Mouse (Mus musculus) spleen, adult 12 weeks (tissue): ENCODE data around the gene Hao2.

ENCODE experiments used
- DNase-seq: peaks from one replicate; pipeline ENCODE4 v3.0.0; 2022; ENCODE audit warnings: low spot score

Hao2 gene

DNA sequence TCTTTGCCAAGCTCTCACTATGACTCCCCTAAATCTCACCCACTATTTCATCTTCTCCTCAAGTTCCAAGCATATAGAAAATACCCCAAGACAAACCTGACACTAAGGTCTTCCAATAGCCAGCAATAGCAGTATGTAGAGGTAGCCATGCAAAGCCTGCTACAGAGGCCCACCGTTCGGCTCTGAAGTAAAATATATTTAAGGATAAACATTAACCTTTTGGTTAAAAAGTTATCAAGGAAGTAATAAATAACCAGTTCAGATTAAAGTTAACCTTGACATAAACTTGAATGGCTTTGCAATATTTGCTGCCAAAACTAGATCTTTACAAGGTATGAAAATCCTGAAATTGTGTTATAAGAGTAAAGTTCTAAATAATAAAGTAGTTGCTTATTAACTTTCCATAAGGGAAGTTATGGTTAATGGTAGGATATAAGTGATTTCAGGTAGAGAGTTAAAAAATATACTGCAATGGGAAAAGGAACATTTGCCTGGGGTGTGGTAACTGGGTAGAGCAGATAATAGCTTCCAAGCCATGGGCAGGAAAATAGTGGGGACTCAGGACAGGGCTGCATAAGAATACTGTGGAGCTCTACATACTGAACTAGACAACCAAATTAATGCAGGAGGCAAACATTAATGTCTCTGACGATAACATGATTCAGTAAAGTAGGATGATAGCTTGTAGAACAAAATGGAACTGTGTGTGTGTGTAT, at the start of gene Hao2:
Gene Hao2 (minus strand): TSS at position 183 of the 716 bp plus-strand sequence.
- no peak for DNase-seq

- no peak for DNase-seq
Measured at GRCm38 (mm10) chr3:98941601-98942000, 48.6 kb upstream of the Hao2 start.

DNA sequence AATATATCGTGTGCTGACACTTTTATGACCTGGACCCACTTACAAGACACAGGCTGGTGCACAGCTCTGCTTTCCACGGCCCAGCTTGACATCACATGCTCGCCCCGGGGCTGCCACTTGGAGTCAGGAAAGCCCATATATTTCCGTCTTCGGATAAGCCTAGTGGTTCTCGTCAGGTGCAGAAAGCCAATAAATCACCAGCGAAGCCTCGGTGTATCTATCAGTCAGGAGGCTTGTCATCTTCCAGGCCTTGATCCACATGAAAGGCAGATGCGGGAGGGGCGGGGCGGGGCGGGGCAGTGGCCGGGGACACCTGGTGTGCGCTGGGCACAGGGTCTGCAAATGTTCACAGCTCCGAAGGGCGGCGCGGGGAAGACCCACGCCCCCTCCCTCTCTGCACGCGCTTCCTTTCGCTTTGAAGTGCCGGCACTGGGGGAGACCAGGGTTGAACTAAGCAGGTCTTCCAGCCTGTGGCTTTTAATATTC, 48.1 kb upstream of the Hao2 start:
- DNase-seq: no peak

GRCm38 (mm10) chr3:98940225-98940624, 47.2 kb upstream of the Hao2 start:
- no peak for DNase-seq

- DNase-seq: no peak
Measured at GRCm38 (mm10) chr3:98936446-98936845, 43.4 kb upstream of the Hao2 start.

DNA sequence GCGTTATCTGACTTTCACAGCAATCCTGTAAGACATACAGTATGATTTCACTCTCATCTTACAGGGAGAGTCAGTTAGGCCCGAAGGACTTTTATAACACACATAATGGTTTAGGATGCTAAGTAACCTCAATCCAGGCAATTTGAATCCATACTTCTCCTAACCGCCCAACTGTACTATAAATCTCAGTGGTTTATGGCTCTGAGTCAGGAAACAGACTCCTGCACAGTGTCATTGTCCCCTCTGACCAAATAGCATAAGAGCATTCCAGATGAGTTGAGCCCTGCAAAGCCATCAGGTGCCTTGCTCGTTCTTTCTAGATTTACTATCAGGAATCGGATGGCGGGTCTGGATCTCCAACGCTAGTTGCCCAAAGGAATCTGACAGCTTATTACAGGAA, 41.6 kb upstream of the Hao2 start:
- no peak for DNase-seq

DNA sequence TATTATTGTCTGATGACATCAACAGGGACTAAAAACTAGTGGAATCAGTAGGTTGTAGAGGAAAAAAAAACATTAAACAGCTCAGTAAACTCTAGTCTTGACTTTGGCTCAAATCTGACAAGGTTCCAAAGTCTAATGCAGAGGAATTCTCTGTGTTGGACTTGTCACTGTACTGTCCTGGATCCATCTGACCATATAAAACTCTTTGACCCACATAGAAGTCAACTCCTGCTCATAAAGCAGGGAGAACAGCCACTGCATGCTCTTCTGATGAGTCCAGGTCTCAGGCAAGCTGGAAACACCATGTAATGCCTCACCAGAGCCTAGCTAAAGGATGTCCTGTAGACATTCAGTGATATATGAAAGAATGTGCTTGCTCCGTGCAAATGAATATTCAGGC, 41.0 kb upstream of the Hao2 start:
- DNase-seq: no peak

- no peak for DNase-seq
Measured at GRCm38 (mm10) chr3:98932421-98932820, 39.4 kb upstream of the Hao2 start.

DNA sequence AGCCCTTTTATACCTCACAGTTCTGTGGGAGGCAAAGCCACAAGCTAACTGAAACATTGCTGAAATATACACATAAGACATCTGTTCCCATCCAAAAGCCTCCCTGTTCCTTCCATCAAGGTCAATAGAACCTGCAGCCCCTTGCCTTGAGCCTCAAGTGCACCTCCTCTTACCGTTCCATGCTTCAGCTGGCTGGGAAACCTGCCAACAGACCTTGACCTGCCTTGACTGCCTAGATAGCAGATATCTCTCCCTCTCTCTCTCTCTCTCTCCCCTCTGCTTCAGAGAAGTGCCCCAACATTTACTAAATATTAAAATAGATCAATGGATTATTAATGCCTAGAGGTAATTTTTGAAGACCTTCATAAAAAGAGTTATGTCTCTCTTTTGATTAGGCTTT, 38.8 kb upstream of the Hao2 start:
- DNase-seq: no peak

DNA sequence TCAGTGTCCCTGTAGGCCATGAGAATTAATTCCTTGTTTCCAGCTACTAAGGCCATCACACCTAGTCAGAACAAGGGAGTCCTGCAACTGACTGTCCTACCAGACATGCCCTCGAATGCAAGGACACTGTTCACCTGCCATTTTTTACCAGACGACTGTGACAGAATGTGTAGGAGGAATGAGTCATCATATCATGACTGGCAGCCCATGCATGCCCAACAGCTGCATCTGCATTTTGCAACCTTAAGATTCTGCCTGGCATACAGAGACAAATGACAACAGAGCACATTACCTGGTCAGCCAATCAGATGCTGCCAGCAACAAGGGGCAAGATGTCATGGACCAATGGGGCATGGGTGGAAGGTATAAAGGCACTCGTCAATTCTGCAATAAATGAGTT, 27.4 kb upstream of the Hao2 start:
- no peak for DNase-seq

DNA sequence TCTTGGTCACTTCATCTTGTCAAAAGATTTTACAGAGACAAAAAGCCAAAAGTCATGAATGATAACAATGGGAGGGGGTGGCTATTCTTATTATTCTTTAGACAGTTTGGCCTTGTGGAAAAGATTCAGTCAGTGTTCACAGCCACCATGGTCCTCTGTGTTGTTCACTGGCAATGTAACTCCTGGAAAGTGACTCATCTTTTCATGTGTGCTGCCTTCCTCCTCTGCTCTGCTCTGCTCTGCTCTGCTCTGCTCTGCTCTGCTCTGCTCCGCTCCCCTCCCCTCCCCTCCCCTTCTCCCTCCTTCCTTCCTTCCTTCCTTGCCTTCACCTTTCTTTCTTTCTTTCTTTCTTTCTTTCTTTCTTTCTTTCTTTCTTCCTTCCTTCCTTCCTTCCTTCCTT, 24.2 kb upstream of the Hao2 start:
- no peak for DNase-seq

DNA sequence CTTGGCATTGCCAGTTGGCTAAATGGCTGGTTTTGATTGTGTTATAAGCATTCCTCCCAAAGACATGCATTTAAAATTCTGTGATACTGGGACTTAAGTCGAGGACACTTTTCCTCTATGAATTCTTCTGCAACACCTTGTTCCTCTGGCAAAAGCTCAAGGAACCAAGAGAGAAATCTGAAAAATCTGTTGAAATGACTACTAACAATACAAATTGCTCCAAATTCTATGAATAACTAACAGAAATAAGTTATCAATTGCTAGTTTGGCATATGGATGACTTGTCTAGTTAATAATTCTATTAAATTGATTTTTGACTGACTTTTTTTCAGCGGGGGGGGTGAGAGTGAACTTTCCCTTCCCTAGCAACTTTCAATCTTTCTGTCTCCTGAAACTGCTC, 23.8 kb upstream of the Hao2 start:
- no peak for DNase-seq

GRCm38 (mm10) chr3:98915659-98916058, 22.6 kb upstream of the Hao2 start:
- no peak for DNase-seq

- DNase-seq: no peak
Measured at GRCm38 (mm10) chr3:98913591-98913990, 20.6 kb upstream of the Hao2 start.

DNA sequence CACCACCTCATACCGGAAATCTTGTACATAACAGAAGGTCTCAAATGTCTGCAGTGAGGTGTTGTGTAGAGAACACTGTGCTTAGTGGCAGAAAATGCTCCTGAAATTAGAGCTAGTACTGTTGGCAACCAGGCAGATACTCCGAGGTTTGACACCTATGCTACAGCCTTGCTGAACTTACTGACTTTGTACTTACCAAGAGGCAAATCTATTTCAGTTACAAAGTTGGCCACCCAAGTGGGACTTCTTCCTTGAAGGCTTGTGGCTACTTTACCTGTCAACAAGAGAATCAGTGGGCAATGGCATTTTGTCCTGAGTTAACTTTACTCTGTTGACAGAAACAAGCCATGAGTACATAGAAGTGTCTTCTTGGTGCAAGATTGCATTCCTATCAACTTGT, 4.6 kb upstream of the Hao2 start:
- no peak for DNase-seq

DNA sequence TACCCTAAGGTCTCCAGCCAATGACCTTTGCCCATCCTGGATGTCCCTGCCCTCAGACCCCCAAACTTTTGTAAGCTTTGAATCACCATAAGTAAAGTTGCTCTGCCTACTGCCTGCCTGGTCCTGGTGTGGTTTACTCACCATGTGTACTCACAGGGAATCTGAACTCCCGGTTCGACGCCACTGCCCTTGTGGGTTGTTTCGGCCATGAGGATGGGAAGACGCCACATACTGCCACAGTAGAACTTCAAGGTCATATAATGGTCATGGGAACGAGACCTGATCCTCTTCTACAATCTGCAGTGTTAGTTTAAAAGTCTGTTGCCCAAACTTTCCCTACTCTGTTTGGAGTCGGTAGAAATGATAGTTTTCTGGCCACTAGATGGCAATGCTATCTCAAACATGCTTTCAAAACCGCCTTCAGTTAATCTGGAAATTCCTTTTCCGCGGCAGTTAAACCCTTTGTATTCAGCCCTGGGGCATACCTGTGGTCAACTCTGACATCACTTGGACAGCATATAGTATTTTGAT, 2.1 kb upstream of the Hao2 start:
- no peak for DNase-seq

GRCm38 (mm10) chr3:98890430-98890829, 2.6 kb downstream of the Hao2 start:
- DNase-seq: no peak

DNA sequence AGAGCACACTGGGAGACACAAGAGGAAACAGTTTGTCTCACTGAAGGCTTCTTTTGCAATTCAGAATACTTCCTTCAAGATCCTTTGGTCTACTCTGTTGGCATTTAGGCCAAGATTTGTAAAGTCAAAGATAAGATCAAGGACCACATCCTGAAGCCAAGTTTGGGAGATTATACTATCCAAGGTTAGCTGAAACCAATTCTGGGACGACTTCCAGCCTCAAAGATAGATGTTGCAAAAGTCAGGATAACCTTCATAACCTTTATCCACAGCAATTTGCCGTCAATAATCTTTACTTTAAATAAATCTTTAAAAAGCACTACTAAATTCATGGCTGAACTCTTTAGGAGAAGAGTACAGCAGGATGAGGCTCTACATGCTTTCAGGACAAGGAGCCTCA, 4.8 kb downstream of the Hao2 start:
- no peak for DNase-seq

DNA sequence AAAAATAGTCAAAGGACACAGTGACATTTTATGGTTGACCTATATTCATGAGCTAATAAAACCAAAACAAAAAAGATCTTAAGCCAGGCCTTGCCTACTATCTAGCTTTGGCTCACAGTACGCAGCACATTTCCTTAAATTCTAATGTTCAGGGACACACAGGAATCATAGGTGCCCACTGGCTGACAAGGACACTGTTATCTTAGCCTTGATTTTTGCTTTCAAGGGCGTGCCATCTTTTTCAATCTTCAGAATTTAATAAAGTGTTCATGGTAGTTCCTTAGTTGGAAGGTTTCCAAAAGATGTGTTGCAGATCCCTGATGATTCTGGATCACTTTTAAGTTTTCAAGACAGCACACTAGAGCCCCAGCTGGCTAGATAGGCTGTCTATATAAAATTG, 12.2 kb downstream of the Hao2 start:
- DNase-seq: no peak

DNA sequence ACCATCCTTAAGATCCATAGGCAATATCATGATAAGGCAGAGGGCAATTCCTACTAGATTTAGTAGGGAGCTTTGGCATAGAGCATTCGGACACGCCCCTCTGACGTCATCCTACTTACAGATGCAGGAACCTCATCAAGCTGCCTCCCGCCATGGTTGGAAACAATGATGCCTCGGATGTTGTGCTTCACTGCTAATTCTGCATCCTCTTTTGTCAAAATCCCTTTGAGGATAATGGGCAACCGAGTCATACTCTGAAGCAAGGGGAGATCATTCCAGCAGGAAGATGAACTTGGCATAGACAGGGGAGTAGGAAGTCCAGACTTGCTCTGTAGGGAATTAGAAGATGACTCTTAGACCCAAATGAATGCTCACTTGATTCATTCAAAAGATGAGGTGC, 12.8 kb downstream of the Hao2 start:
- DNase-seq: no peak

DNA sequence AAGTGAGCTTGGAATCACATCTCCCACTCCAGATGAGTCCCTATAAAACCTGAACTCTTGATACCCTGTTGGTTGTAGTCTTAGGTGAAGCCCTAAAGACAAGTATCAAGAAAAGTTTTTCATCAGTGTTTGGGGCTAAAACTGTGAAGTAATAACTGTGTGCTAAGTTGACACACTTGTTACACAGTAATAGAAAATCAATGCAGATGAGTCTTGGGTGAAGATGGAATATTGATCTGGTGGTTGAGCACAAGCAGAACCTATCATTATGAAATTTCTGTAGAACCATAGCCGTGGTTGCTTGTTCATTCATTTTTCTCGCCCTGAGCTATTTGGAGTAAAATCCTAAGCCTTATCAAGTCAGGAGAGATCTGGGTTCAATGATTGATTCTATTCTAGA, 24.8 kb downstream of the Hao2 start:
- DNase-seq: no peak

GRCm38 (mm10) chr3:98862800-98863199, 30.2 kb downstream of the Hao2 start:
- no peak for DNase-seq

DNA sequence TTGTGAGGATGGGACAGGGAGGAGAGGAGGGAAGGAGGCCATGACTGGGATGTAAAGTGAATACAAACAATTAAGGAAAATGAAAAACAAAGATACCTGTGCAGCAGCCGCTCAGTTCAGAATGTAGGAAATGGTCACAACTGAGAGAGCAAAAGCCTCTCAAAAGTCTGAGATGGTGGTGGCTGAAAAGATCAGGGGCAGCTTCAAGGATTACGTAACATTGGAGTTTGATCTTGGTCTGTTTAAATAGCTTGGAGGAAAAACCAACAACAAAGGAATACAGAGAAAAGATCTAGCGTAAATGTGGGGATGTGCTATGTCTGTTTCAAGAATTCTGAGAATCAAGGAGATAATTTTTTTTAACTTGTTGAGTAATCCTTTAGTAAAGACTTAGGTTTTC, 33.5 kb downstream of the Hao2 start, which contains the start of gene Hsd3b1:
Gene Hsd3b1 (minus strand): TSS at position 219 of the 400 bp plus-strand sequence.
- DNase-seq: no peak

GRCm38 (mm10) chr3:98858051-98858450, 35.0 kb downstream of the Hao2 start:
- no peak for DNase-seq
